Mouse (Mus musculus) spleen, adult 2 months (tissue): Measurements from ENCODE around the gene Pacsin1. TPM values are rescaled to one million over a fixed set of nuclear protein-coding genes. Genes with fewer than 3 reads are reported as not detected.
"Not testable (repeated sequence)": the region's sequence is repeated elsewhere in the genome, so short reads cannot be mapped to it uniquely, and the experiment has no call there.

Experiments
- DNase-seq, 2 experiments: peaks; one replicate each; pipeline versions ENCODE4 v3.0.0 to v3.0.0-alpha.2; 2012 to 2021; ENCODE audit warnings: low spot score in 2 of 2, low read depth in 1 of 2
- H3K27ac ChIP-seq: fragments of 200-500 bp; 2 replicates; pipeline ENCODE4 v1.5.1; 2012; ENCODE audit warnings: low read length, inconsistent platforms; ENCODE audit not compliant: insufficient read depth
- H3K27me3 ChIP-seq: fragments of 200-500 bp; 2 replicates; pipeline ENCODE4 v1.6.1; 2012; ENCODE audit warnings: mild to moderate bottlenecking, moderate library complexity, low read length, inconsistent platforms; ENCODE audit not compliant: control insufficient read depth, insufficient read depth
- H3K36me3 ChIP-seq: fragments of 200-500 bp; 2 replicates; pipeline ENCODE4 v1.6.1; 2012; ENCODE audit warnings: mild to moderate bottlenecking, low read length, inconsistent platforms; ENCODE audit not compliant: control insufficient read depth, insufficient read depth
- H3K4me1 ChIP-seq: fragments of 200-500 bp; 2 replicates; pipeline ENCODE4 v1.6.1; 2011; ENCODE audit warnings: inconsistent platforms; ENCODE audit not compliant: control insufficient read depth, insufficient read depth, insufficient read length
- H3K4me3 ChIP-seq: fragments of 200-500 bp; 2 replicates; pipeline ENCODE4 v1.5.1; 2011; ENCODE audit warnings: mild to moderate bottlenecking, inconsistent platforms; ENCODE audit not compliant: insufficient read depth, insufficient read length; ENCODE audit errors: extremely low read depth
- CTCF ChIP-seq: fragments of 200-500 bp; IDR thresholded peaks from 2 replicates; pipeline ENCODE4 v1.5.1; 2011; ENCODE audit warnings: mild to moderate bottlenecking, inconsistent platforms; ENCODE audit not compliant: insufficient read depth, insufficient read length, insufficient replicate concordance; ENCODE audit errors: extremely low read depth
- POLR2A ChIP-seq: fragments of 200-500 bp; IDR thresholded peaks from 2 replicates; pipeline ENCODE4 v1.6.1; 2011; ENCODE audit warnings: low read depth, low read length, inconsistent platforms
- WGBS: fragments of 180-500 bp; shearing (Covaris S2); methylation state at CpG from one replicate; pipeline ENCODE4 v1.1.7; 2018; 5-methylcytosine and 5-hydroxymethylcytosine counted together
- polyA plus RNA-seq: library from polyadenylated mRNA; depleted of rRNA; stranded (reverse); fragments of >200 nt; gene quantifications from 2 replicates; pipeline ENCODE4 v1.2.3, GENCODE M21; 2012

Pacsin1 gene
- polyA plus RNA-seq, 1 experiment: 10.3 TPM

GRCm38 (mm10) chr17:27636132-27637020 lies 18.9 kb upstream of the Pacsin1 start, which contains the start of gene Rps10:
Gene Rps10, minus strand, starts transcription at chr17:27636669.
- TF ChIP-seq CTCF: no peak
- no peak for TF ChIP-seq POLR2A
- H3K4me3 ChIP-seq: peak within 1 kb of the TSS; percentile 35; the same call in 1 of the 2 replicates
- H3K27ac ChIP-seq: no peak within 1 kb of the TSS
- DNase-seq: no peak
- peaks cover 10% of the 10 kb centered on the region for H3K4me1 ChIP-seq
- peaks cover 21% of the 10 kb centered on the region for H3K36me3 ChIP-seq
- no peaks in the 10 kb centered on the region for H3K27me3 ChIP-seq
- WGBS: 83% methylated on average over 18 of the region's 18 CpGs

GRCm38 (mm10) chr17:27637333-27637732 lies 18.0 kb upstream of the Pacsin1 start:
- TF ChIP-seq CTCF: no peak
- TF ChIP-seq POLR2A: no peak

GRCm38 (mm10) chr17:27638921-27639332 lies 16.4 kb upstream of the Pacsin1 start:
- Histone ChIP-seq H3K4me1 (peaks cover 2% of the 10 kb centered on the region), H3K27me3 (no peaks in the 10 kb centered on the region), H3K27ac (no peak overlapping the region), H3K4me3 (no peak overlapping the region), H3K36me3 (no peaks in the 10 kb centered on the region)
- no peak for TF ChIP-seq POLR2A
- TF ChIP-seq CTCF: peak; percentile 63; the same call in 1 of the 2 replicates
- no peak for DNase-seq
- 88% methylated on average over 20 of the region's 20 CpGs for WGBS

More at GRCm38 (mm10) chr17:27637333-27637732, 18.0 kb upstream of the Pacsin1 start:
- no peaks in the 10 kb centered on the region for H3K27me3 ChIP-seq
- peaks cover 10% of the 10 kb centered on the region for H3K4me1 ChIP-seq
- no peak for DNase-seq
- WGBS: 53% methylated on average over 9 of the region's 9 CpGs
- H3K27ac ChIP-seq: no peak overlapping the region
- peaks cover 11% of the 10 kb centered on the region for H3K36me3 ChIP-seq
- no peak overlapping the region for H3K4me3 ChIP-seq

- not testable (repeated sequence) for H3K4me1 ChIP-seq, H3K36me3 ChIP-seq, H3K27ac ChIP-seq, H3K27me3 ChIP-seq, H3K4me3 ChIP-seq, DNase-seq
- 90% methylated on average over 6 of the region's 6 CpGs for WGBS
Measured at GRCm38 (mm10) chr17:27639851-27640250, 15.5 kb upstream of the Pacsin1 start.

GRCm38 (mm10) chr17:27642491-27643062 lies 12.7 kb upstream of the Pacsin1 start:
- H3K27me3 ChIP-seq: no peaks in the 10 kb centered on the region
- DNase-seq: no peak
- TF ChIP-seq CTCF (no peak), POLR2A (no peak)
- no peaks in the 10 kb centered on the region for H3K4me1 ChIP-seq
- no peaks in the 10 kb centered on the region for H3K36me3 ChIP-seq
- H3K4me3 ChIP-seq: no peak overlapping the region
- no peak overlapping the region for H3K27ac ChIP-seq
- WGBS: 16% methylated on average over 12 of the region's 12 CpGs

- no peaks in the 10 kb centered on the region for H3K27me3 ChIP-seq
- H3K27ac ChIP-seq: no peak overlapping the region
- H3K4me1 ChIP-seq: no peaks in the 10 kb centered on the region
- no peak overlapping the region for H3K4me3 ChIP-seq
- WGBS: 9% methylated on average over 6 of the region's 6 CpGs
- TF ChIP-seq POLR2A (no peak), CTCF (no peak)
- H3K36me3 ChIP-seq: no peaks in the 10 kb centered on the region
- DNase-seq: no peak
Measured at GRCm38 (mm10) chr17:27643101-27643500, 12.2 kb upstream of the Pacsin1 start.

GRCm38 (mm10) chr17:27643756-27644155 lies 11.6 kb upstream of the Pacsin1 start:
- Histone ChIP-seq H3K36me3 (no peaks in the 10 kb centered on the region), H3K27ac (no peak overlapping the region), H3K4me1 (no peaks in the 10 kb centered on the region), H3K4me3 (no peak overlapping the region), H3K27me3 (no peaks in the 10 kb centered on the region)
- no peak for TF ChIP-seq CTCF
- TF ChIP-seq POLR2A: no peak
- no peak for DNase-seq
- 87% methylated on average over 9 of the region's 9 CpGs for WGBS
